Mouse (Mus musculus) cortical plate, adult 2 months (tissue): Measurements from ENCODE around the gene Pycr2.

Experiments
- CTCF ChIP-seq: fragments of 200-500 bp; IDR thresholded peaks from 2 replicates; pipeline ENCODE4 v1.5.1; 2011; ENCODE audit warnings: mild to moderate bottlenecking, control low read depth, low read length; ENCODE audit not compliant: insufficient read depth; ENCODE audit errors: extremely low read depth
- POLR2A ChIP-seq: fragments of 200-500 bp; IDR thresholded peaks from 2 replicates; pipeline ENCODE4 v1.6.1; 2011; ENCODE audit warnings: mild to moderate bottlenecking, low read length, control low read depth; ENCODE audit not compliant: insufficient read depth; ENCODE audit errors: extremely low read depth

GRCm38 (mm10) chr1:180933659-180934058 lies 29.6 kb downstream of the Pycr2 start:
- TF ChIP-seq CTCF, result no peak
- no peak for TF ChIP-seq POLR2A
